Mouse (Mus musculus) T-cell, adult 2 months (primary cell): Measurements from ENCODE around the gene Cep295nl.
"Not testable (repeated sequence)": the region's sequence is repeated elsewhere in the genome, so short reads cannot be mapped to it uniquely, and the experiment has no call there.

Source experiments
- DNase-seq: peaks from one replicate; pipeline ENCODE4 v3.0.0; 2022; ENCODE audit warnings: low spot score

Gene Cep295nl

GRCm38 (mm10) chr11:118342400-118342981 lies at the start of gene Cep295nl:
Gene Cep295nl (minus strand): TSS chr11:118342500.
- peak; percentile 78 for DNase-seq

DNA sequence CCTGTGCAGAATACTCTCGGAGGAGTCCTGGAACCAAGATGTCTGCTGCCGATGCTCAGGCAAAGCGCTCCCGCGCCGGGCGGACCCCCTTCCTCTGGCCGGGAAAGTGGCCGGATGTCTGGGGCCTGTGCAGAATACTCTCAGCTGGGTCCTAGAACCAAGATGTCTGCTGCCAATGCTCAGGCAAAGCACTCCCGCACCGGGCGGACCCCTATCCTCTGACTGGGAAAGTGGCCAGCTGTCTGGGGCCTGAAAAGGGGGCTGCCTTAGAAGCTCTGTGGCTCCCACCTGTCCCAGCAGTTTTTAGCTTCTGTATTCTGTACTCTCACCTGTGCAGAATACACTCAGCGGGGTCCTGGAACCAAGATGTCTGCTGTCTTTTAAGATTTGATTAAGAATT lies 45.5 kb upstream of the Cep295nl start:
- DNase-seq: not testable (repeated sequence)

- DNase-seq: peak; percentile 74
Observed at GRCm38 (mm10) chr11:118379251-118380009, 37.1 kb upstream of the Cep295nl start.

GRCm38 (mm10) chr11:118378656-118379055 lies 36.4 kb upstream of the Cep295nl start:
- no peak for DNase-seq

DNA sequence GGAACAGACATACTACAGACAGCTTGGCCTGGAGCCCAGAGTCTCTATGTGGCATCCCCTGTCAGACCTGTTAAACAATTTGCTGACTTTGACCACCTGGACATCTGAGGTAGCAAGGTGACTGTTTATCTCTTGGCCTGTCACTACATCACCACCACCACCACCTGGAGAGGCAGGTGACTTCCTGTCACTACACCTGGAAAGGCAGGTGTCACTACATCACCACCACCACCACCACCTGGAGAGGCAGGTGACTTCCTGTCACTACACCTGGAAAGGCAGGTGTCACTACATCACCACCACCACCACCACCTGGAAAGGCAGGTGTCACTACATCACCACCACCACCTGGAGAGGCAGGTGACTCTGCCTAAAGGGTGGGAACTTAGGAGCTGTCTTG lies 34.0 kb upstream of the Cep295nl start:
- DNase-seq: not testable (repeated sequence)

- DNase-seq: no peak
Observed at GRCm38 (mm10) chr11:118375881-118376280, 33.6 kb upstream of the Cep295nl start.

- DNase-seq: no peak
Observed at GRCm38 (mm10) chr11:118375461-118375860, 33.2 kb upstream of the Cep295nl start.

- DNase-seq: no peak
Observed at GRCm38 (mm10) chr11:118375006-118375405, 32.7 kb upstream of the Cep295nl start.

DNA sequence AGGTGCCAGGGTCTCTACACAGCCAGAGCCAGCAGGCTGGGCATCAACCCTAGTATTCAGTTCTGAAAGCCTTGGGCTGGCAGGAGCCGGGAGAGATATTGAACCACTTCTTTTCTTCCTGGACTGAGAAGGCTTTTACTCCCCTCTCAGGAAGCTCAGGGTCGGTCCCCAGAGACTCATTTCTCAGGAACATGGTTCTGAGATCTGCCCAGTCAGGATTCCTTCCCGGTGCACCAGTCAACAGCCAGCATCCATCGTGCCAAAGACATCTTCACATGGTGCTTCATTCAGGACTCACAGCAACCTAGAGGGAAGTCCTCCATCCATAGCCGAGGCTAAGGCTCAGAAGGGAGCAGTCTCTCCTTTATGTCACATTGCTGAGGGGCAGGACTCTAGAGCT lies 32.2 kb upstream of the Cep295nl start:
- DNase-seq: no peak

GRCm38 (mm10) chr11:118372641-118373040 lies 30.3 kb upstream of the Cep295nl start:
- DNase-seq: no peak

DNA sequence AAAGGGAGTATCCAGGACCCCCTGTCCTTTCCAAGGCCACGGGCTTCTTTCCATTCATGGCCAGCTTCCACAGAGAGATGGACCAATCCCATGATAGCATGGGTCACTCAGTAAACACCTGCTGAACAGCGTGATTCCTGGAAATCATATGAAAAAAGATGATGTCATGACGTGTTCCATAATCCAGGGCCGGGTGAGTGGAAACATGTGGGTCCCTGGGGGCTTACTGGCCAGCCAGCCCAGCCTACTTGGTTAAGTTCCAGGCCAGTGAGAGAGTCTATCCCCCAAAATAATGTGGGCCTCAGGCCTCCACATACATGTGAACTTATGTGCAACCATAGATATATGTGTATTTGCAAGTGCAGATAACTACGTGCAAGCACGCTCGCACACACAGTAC lies 29.6 kb upstream of the Cep295nl start:
- no peak for DNase-seq

GRCm38 (mm10) chr11:118369657-118370056 lies 27.4 kb upstream of the Cep295nl start:
- no peak for DNase-seq

- DNase-seq: no peak
Observed at GRCm38 (mm10) chr11:118369251-118369650, 27.0 kb upstream of the Cep295nl start.

- peak; percentile 43 for DNase-seq
Observed at GRCm38 (mm10) chr11:118368330-118368729, 26.0 kb upstream of the Cep295nl start.

GRCm38 (mm10) chr11:118366559-118366958 lies 24.3 kb upstream of the Cep295nl start:
- DNase-seq: no peak

DNA sequence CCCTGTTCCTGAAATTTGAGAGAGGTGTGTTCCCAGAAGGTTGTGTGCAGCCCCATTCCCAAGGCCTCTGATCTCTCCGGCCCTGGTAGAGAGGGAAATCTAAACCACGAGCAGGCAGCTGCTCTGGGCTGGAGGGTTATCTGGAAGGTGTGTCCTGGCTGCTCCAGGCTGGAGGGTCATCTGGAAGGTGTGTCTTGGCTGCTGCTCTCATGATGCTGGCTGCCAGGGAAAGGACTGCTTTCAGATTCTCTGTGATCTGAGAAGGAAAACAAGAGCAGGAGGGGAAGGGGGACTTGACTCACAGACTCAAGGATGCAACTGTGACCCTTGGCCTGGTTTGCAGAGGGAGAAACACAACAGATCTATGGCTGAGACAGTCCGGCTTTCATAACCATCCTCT lies 23.8 kb upstream of the Cep295nl start:
- no peak for DNase-seq

- no peak for DNase-seq
Observed at GRCm38 (mm10) chr11:118365171-118365570, 22.9 kb upstream of the Cep295nl start.

- no peak for DNase-seq
Observed at GRCm38 (mm10) chr11:118364021-118364420, 21.7 kb upstream of the Cep295nl start.

GRCm38 (mm10) chr11:118362971-118363518 lies 20.7 kb upstream of the Cep295nl start:
- peak; percentile 31 for DNase-seq

DNA sequence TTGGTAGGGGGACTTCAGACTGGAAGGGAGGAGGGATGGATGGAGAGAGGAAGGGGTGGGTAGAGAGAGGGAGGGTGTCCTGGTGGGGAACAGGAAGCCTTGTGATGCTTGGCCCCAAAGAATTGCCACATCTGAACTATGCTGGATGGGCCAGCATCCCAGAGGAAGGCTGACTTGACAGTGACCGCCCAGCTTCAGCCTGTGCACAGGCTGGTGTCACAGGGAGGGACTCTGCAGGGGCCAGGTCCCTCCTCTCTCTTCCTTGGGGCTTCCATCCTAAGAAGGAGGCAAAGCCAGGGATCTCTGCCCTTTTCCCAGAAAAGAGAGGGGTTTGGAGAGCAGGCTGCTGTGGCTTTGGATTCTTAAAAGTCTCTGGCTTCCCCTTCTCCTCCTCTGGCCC lies 20.2 kb upstream of the Cep295nl start:
- no peak for DNase-seq

- peak; percentile 60 for DNase-seq
Observed at GRCm38 (mm10) chr11:118360907-118361341, 18.6 kb upstream of the Cep295nl start.

- no peak for DNase-seq
Observed at GRCm38 (mm10) chr11:118360491-118360890, 18.2 kb upstream of the Cep295nl start.

DNA sequence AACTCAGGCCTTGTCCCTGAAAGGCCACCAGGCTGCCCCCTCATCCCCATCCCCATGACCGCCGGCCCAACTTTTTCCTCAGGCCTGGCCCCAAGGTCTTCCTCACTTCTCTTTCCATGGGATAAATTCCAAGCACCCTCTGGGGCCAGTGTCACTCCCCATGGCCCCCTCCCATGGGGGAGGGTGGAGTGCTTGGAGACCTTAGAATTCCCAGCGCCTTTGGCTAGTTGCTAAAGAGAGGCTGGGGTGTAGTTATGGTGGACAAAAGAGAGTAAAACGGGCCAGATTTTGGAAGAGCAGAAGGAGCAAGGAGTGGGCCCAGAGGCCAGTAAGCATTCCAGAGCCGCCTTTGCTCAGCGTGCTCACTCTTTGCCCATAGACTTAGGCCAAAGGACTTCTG lies 13.3 kb upstream of the Cep295nl start, which contains the start of gene Timp2:
Gene Timp2 (minus strand): TSS at position 101 of the 400 bp plus-strand sequence.
- DNase-seq: no peak
